24 mouse cellular contexts compared by ENCODE assay signal in the genomic region with DNA sequence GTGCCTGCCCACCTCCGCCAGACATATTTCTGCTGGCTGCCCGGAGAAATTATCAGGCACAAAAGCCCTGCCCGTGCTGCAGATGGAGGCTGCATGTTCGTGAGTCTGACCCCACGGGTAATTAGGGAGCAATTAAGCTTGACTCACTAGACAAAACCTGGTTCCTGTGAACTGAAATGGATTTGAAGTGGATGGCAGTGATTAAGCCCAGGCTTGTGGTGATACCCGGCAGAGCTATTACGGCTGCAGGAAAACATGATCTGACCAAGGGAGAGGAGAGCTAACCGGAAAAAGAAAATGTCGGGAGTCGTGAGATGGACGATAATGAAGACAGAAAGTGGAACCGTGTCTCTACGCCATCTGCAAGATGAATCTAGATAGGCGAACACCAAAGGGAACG. TPM values are rescaled to one million over a fixed set of nuclear protein-coding genes. Genes with fewer than 3 reads are reported as not detected.
DNase-seq lines count a peak whose midpoint lies in the region; ATAC-seq and TF ChIP-seq lines count a peak whose summit lies in the region.
"Had no signal": no experiment of that assay in that cellular context is flagged by ENCODE, and none has a peak within 500 bp of the region (broad histone marks: within the 10 kb centered on the region; RNA-seq: fewer than 3 reads in every experiment).

No protein-coding gene starts in this region.

- 0 out of 2 replicates have a peak overlapping the region, but pooled peaks have one; percentile 25 for H3K27ac ChIP-seq in forebrain, embryonic 12.5 days
- no peak overlapping the region for H3K27ac ChIP-seq in forebrain, embryonic 15.5 days (replicated peaks)
- H3K27ac ChIP-seq: forebrain, embryonic 10.5 days; heart, embryonic 10.5 days; heart, embryonic 13.5 days; hindbrain, embryonic 14.5 days; hindbrain, postnatal 0 days had no signal

- no peak overlapping the region for H3K4me2 ChIP-seq in forebrain, embryonic 12.5 days
- H3K4me2 ChIP-seq in forebrain, embryonic 15.5 days (replicated peaks), result no peak overlapping the region
- H3K4me2 ChIP-seq: heart, embryonic 13.5 days; hindbrain, embryonic 14.5 days had no signal

- ATAC-seq in forebrain, embryonic 12.5 days (ENCODE audit: low FRiP score), result no peak
- ATAC-seq in forebrain, embryonic 15.5 days (replicated peaks), result no peak
- ATAC-seq: forebrain, embryonic 14.5 days; hindbrain, postnatal 0 days; inflammation-experienced regulatory T-cells, adult 6 months had no signal

- no peak overlapping the region for H3K4me3 ChIP-seq in forebrain, embryonic 12.5 days (replicated peaks)
- H3K4me3 ChIP-seq in forebrain, embryonic 15.5 days, result no peak overlapping the region
- H3K4me3 ChIP-seq: forebrain, embryonic 10.5 days; heart, embryonic 10.5 days; heart, embryonic 13.5 days had no signal

- WGBS in forebrain, embryonic 12.5 days, result 72% methylated on average over 15 of the region's 15 CpGs
- WGBS in forebrain, embryonic 15.5 days, result 72% methylated on average over 15 of the region's 15 CpGs

- peaks cover 6% of the 10 kb centered on the region; the same call in 1 of the 2 replicates for H3K9me3 ChIP-seq in forebrain, embryonic 12.5 days
- H3K9me3 ChIP-seq in forebrain, embryonic 15.5 days, result no peaks in the 10 kb centered on the region
- H3K9me3 ChIP-seq: heart, embryonic 10.5 days had no signal

- peak; percentile 32 for DNase-seq in brain, embryonic 14.5 days (ENCODE audit: low read depth)
- DNase-seq in retina, embryonic 14.5 days (ENCODE audit: low spot score), result peak; percentile 56
- no peak for DNase-seq in adrenal gland, adult 18-20 months (ENCODE audit: low spot score in 2 of 2)
- DNase-seq in frontal cortex, postnatal 36 days (ENCODE audit: low spot score in 2 of 2), result no peak
- DNase-seq: adrenal gland, adult 8-10 months; adrenal gland, postnatal 25 days; cerebellum, adult 18-20 months; cerebellum, adult 9-11 months; cerebellum, postnatal 25 days; gastrocnemius, postnatal 14 days; heart, adult 18-20 months; heart, postnatal 14 days; heart, postnatal 4 days; kidney, adult 11 months; kidney, adult 8-10 months had no signal

- no peak overlapping the region for H3K9ac ChIP-seq in forebrain, embryonic 12.5 days
- no peak overlapping the region for H3K9ac ChIP-seq in forebrain, embryonic 15.5 days (replicated peaks)
- H3K9ac ChIP-seq: heart, embryonic 13.5 days; hindbrain, embryonic 14.5 days had no signal

- no peak for TF ChIP-seq CTCF in brain, embryonic 14.5 days (IDR thresholded peaks at IDR 0.05; ENCODE audit: borderline replicate concordance, extremely low read depth, insufficient read depth, insufficient read length)

- peaks cover 8% of the 10 kb centered on the region for H3K27me3 ChIP-seq in forebrain, embryonic 12.5 days
- 0 out of 2 replicates have a peak, but pooled peaks cover 3% of the 10 kb centered on the region for H3K27me3 ChIP-seq in forebrain, embryonic 15.5 days

- H3K36me3 ChIP-seq in forebrain, embryonic 12.5 days (replicated peaks), result no peaks in the 10 kb centered on the region
- no peaks in the 10 kb centered on the region for H3K36me3 ChIP-seq in forebrain, embryonic 15.5 days
- H3K36me3 ChIP-seq: forebrain, embryonic 10.5 days; heart, embryonic 10.5 days; heart, embryonic 13.5 days had no signal

- no peaks in the 10 kb centered on the region for H3K4me1 ChIP-seq in forebrain, embryonic 12.5 days
- H3K4me1 ChIP-seq in forebrain, embryonic 15.5 days, result peaks cover 7% of the 10 kb centered on the region
- H3K4me1 ChIP-seq: heart, embryonic 10.5 days had no signal

- no peak for TF ChIP-seq POLR2A in brain, embryonic 14.5 days (IDR thresholded peaks at IDR 0.05; ENCODE audit: borderline replicate concordance, extremely low read depth, insufficient read depth, insufficient read length, poor library complexity, severe bottlenecking)

RNA-seq across cellular contexts. Expression of a gene that starts 5.5 kb away (rescaled TPM):
- polyA plus RNA-seq in forebrain, embryonic 12.5 days (2016; fragmentation: Nextera tagmentation; extraction: Ambion mirVana), result 107 and 114 TPM in 2 replicates
- 123 and 124 TPM in 2 replicates for polyA plus RNA-seq in forebrain, embryonic 15.5 days (2015; fragmentation: Nextera tagmentation; extraction: Ambion mirVana)
- 79.6 and 88.5 TPM in 2 replicates for polyA plus RNA-seq in brain, embryonic 14.5 days (2012; rRNA removed)
- 10 to 100 TPM; 21.6 to 30.5 TPM for total RNA-seq in adrenal gland, adult 18-20 months (2021)

RNA-seq across cellular contexts. Expression of a gene that starts 20.6 kb away (rescaled TPM):
- 18.8 and 22.3 TPM in 2 replicates for polyA plus RNA-seq in forebrain, embryonic 12.5 days (2016; fragmentation: Nextera tagmentation; extraction: Ambion mirVana)
- 28.7 and 32.7 TPM in 2 replicates for polyA plus RNA-seq in forebrain, embryonic 15.5 days (2015; fragmentation: Nextera tagmentation; extraction: Ambion mirVana)
- polyA plus RNA-seq in brain, embryonic 14.5 days (2012; rRNA removed), result 15.5 and 16.6 TPM in 2 replicates
- 10 to 100 TPM; 23.5 to 31.9 TPM for total RNA-seq in adrenal gland, adult 18-20 months (2021)

Comparison
In these comparisons a context has a peak if more than half of its experiments do, and no peak if none do; other contexts are left out.
1. DNase-seq: peak in brain, embryonic 14.5 days (single experiment) and retina, embryonic 14.5 days (single experiment); none in adrenal gland, adult 18-20 months (0 of 2) and frontal cortex, postnatal 36 days (0 of 2).